Mouse (Mus musculus) lung, postnatal 0 days (tissue): Measurements from ENCODE around the gene Sec16b.

Source experiments
- CTCF ChIP-seq: IDR thresholded peaks from 2 replicates; pipeline ENCODE4 v1.5.1; 2016; ENCODE audit warnings: antibody characterized with exemption, mild to moderate bottlenecking
- EP300 ChIP-seq: IDR thresholded peaks from 2 replicates; pipeline ENCODE4 v1.6.1; 2016; ENCODE audit warnings: antibody characterized with exemption, mild to moderate bottlenecking, control low read depth

GRCm38 (mm10) chr1:157474865-157475264, 31.7 kb upstream of the Sec16b start:
- TF ChIP-seq CTCF (no peak), EP300 (no peak)
